17 mouse cellular contexts compared by ENCODE assay signal in genomic region chr15:27967128-27967876, GRCm38 (mm10). TPM values are rescaled to one million over a fixed set of nuclear protein-coding genes. Genes with fewer than 3 reads are reported as not detected.
A peak's percentile ranks its signal among the peaks of the same experiment; 100 is the strongest.
DNase-seq lines count a peak whose midpoint lies in the region; ATAC-seq and TF ChIP-seq lines count a peak whose summit lies in the region.
"Had no signal": no experiment of that assay in that cellular context is flagged by ENCODE, and none has a peak within 500 bp of the region (broad histone marks: within the 10 kb centered on the region; RNA-seq: fewer than 3 reads in every experiment).

No protein-coding gene starts in this region.

- no peak for ATAC-seq in limb, embryonic 15.5 days (ENCODE audit: insufficient number of reproducible peaks, low FRiP score, low TSS enrichment, low read depth)
- ATAC-seq in embryonic facial prominence, embryonic 14.5 days (ENCODE audit: low read depth), result peak; percentile 31
- peak; percentile 80 for ATAC-seq in intestine, postnatal 0 days
- ATAC-seq in stomach, embryonic 15.5 days (ENCODE audit: insufficient read depth, low FRiP score, low read depth), result peak; percentile 43
- ATAC-seq: lung, postnatal 0 days; Patski had no signal

- H3K36me3 ChIP-seq in limb, embryonic 15.5 days, result no peaks in the 10 kb centered on the region
- H3K36me3 ChIP-seq in limb, embryonic 10.5 days, result no peaks in the 10 kb centered on the region
- H3K36me3 ChIP-seq in embryonic facial prominence, embryonic 14.5 days (ENCODE audit: control insufficient read depth, insufficient read depth, low read length), result no peaks in the 10 kb centered on the region
- no peaks in the 10 kb centered on the region for H3K36me3 ChIP-seq in intestine, postnatal 0 days (ENCODE audit: control insufficient read depth, insufficient read depth)
- H3K36me3 ChIP-seq in stomach, embryonic 15.5 days, result no peaks in the 10 kb centered on the region

- H3K27ac ChIP-seq in limb, embryonic 15.5 days, result no peak overlapping the region
- H3K27ac ChIP-seq in limb, embryonic 10.5 days, result no peak overlapping the region
- H3K27ac ChIP-seq in embryonic facial prominence, embryonic 14.5 days (replicated peaks; ENCODE audit: low read depth, low read length), result no peak overlapping the region
- H3K27ac ChIP-seq in intestine, postnatal 0 days (ENCODE audit: low read depth, low read length), result no peak overlapping the region
- no peak overlapping the region for H3K27ac ChIP-seq in stomach, embryonic 15.5 days
- H3K27ac ChIP-seq in gastrocnemius, adult 2 months, result no peak overlapping the region

- H3K4me1 ChIP-seq in limb, embryonic 15.5 days, result peaks cover 11% of the 10 kb centered on the region; the same call in 1 of the 2 replicates
- H3K4me1 ChIP-seq in limb, embryonic 10.5 days, result peaks cover 34% of the 10 kb centered on the region
- peaks cover 12% of the 10 kb centered on the region for H3K4me1 ChIP-seq in embryonic facial prominence, embryonic 14.5 days (ENCODE audit: control insufficient read depth, insufficient read depth, low read length)
- H3K4me1 ChIP-seq in intestine, postnatal 0 days (replicated peaks; ENCODE audit: control insufficient read depth, insufficient read depth, low read length), result no peaks in the 10 kb centered on the region
- H3K4me1 ChIP-seq in stomach, embryonic 15.5 days, result no peaks in the 10 kb centered on the region; the same call in 1 of the 2 replicates

- no peaks in the 10 kb centered on the region for H3K9me3 ChIP-seq in limb, embryonic 15.5 days
- no peaks in the 10 kb centered on the region for H3K9me3 ChIP-seq in limb, embryonic 10.5 days (replicated peaks)
- H3K9me3 ChIP-seq in embryonic facial prominence, embryonic 14.5 days (ENCODE audit: control insufficient read depth, low read length), result no peaks in the 10 kb centered on the region
- H3K9me3 ChIP-seq in intestine, postnatal 0 days (ENCODE audit: control insufficient read depth), result no peaks in the 10 kb centered on the region
- no peaks in the 10 kb centered on the region for H3K9me3 ChIP-seq in stomach, embryonic 15.5 days

- DNase-seq in limb, embryonic 10.5 days (ENCODE audit: low spot score), result no peak
- no peak for DNase-seq in embryonic facial prominence, embryonic 14.5 days (ENCODE audit: low spot score)
- DNase-seq in gastrocnemius, adult 2 months, result no peak
- no peak for DNase-seq in layer of hippocampus, adult 11-12 months (ENCODE audit: low spot score)
- DNase-seq: cerebellum, adult 8-10 months; heart, adult 11 months; heart, postnatal 10 days; kidney, adult 11 months; kidney, postnatal 25 days; layer of hippocampus, postnatal 36 days; thymus, adult 18-20 months had no signal

- WGBS in limb, embryonic 15.5 days, result 70% methylated on average over 14 of the region's 14 CpGs
- 88% methylated on average over 14 of the region's 14 CpGs for WGBS in limb, embryonic 10.5 days
- WGBS in embryonic facial prominence, embryonic 14.5 days, result 79% methylated on average over 14 of the region's 14 CpGs
- 53% methylated on average over 14 of the region's 14 CpGs for WGBS in intestine, postnatal 0 days
- WGBS in stomach, embryonic 15.5 days, result 57% methylated on average over 14 of the region's 14 CpGs

- no peak overlapping the region for H3K4me3 ChIP-seq in limb, embryonic 15.5 days
- H3K4me3 ChIP-seq in limb, embryonic 10.5 days, result no peak overlapping the region
- H3K4me3 ChIP-seq in embryonic facial prominence, embryonic 14.5 days (ENCODE audit: low read depth, low read length), result no peak overlapping the region
- H3K4me3 ChIP-seq in intestine, postnatal 0 days (ENCODE audit: low read depth, low read length), result no peak overlapping the region
- no peak overlapping the region for H3K4me3 ChIP-seq in stomach, embryonic 15.5 days (replicated peaks)
- no peak overlapping the region for H3K4me3 ChIP-seq in gastrocnemius, adult 2 months
- H3K4me3 ChIP-seq: erythroblast, embryonic 14.5 days had no signal

- peak overlapping the region; percentile 10; the same call in 1 of the 2 replicates for H3K4me2 ChIP-seq in limb, embryonic 15.5 days
- no peak overlapping the region for H3K4me2 ChIP-seq in embryonic facial prominence, embryonic 14.5 days (ENCODE audit: low read depth, low read length)
- H3K4me2 ChIP-seq in intestine, postnatal 0 days (replicated peaks; ENCODE audit: low read depth), result no peak overlapping the region
- no peak overlapping the region for H3K4me2 ChIP-seq in stomach, embryonic 15.5 days

- intact Hi-C loops in gastrocnemius, adult 2 months (cut with DNase I), result no loop called here

- no peak for TF ChIP-seq CTCF in intestine, postnatal 0 days (IDR thresholded peaks at IDR 0.05; ENCODE audit: low read depth)
- TF ChIP-seq CTCF in gastrocnemius, adult 2 months (IDR thresholded peaks at IDR 0.05), result no peak

- H3K9ac ChIP-seq in limb, embryonic 15.5 days, result no peak overlapping the region
- no peak overlapping the region for H3K9ac ChIP-seq in embryonic facial prominence, embryonic 14.5 days (ENCODE audit: low read depth, low read length)
- H3K9ac ChIP-seq in intestine, postnatal 0 days (ENCODE audit: low read depth, low read length), result no peak overlapping the region
- no peak overlapping the region for H3K9ac ChIP-seq in stomach, embryonic 15.5 days

- H3K27me3 ChIP-seq in limb, embryonic 15.5 days, result no peaks in the 10 kb centered on the region
- H3K27me3 ChIP-seq in limb, embryonic 10.5 days (ENCODE audit: low read depth, poor library complexity, severe bottlenecking), result no peaks in the 10 kb centered on the region
- no peaks in the 10 kb centered on the region for H3K27me3 ChIP-seq in embryonic facial prominence, embryonic 14.5 days (replicated peaks; ENCODE audit: control insufficient read depth, insufficient read depth, low read length)
- H3K27me3 ChIP-seq in intestine, postnatal 0 days (replicated peaks; ENCODE audit: control insufficient read depth, insufficient read depth, low read length), result no peaks in the 10 kb centered on the region
- H3K27me3 ChIP-seq in stomach, embryonic 15.5 days (replicated peaks), result no peaks in the 10 kb centered on the region
- H3K27me3 ChIP-seq: Patski had no signal

RNA-seq across cellular contexts. Expression of gene Trio, which starts 58.3 kb away (rescaled TPM):
- 44.9 and 52.8 TPM in 2 replicates for polyA plus RNA-seq in limb, embryonic 15.5 days (2015; fragmentation: Nextera tagmentation; extraction: Ambion mirVana)
- polyA plus RNA-seq in limb, embryonic 10.5 days (2016; fragmentation: Nextera tagmentation; extraction: Ambion mirVana), result 31.4 and 38.4 TPM in 2 replicates
- 60.8 and 68.2 TPM in 2 replicates for polyA plus RNA-seq in embryonic facial prominence, embryonic 14.5 days (2014; fragmentation: Nextera tagmentation; extraction: Ambion mirVana)
- 10.0 and 11.8 TPM in 2 replicates for polyA plus RNA-seq in intestine, postnatal 0 days (2015; fragmentation: Nextera tagmentation; extraction: Ambion mirVana)
- 20.9 and 26.7 TPM in 2 replicates for polyA plus RNA-seq in stomach, embryonic 15.5 days (2015; fragmentation: Nextera tagmentation; extraction: Ambion mirVana)
- 10 to 100 TPM; 35.3 to 43.2 TPM for total RNA-seq in gastrocnemius, adult 2 months (2021)
